26 mouse cellular contexts compared by ENCODE assay signal in the genomic region with DNA sequence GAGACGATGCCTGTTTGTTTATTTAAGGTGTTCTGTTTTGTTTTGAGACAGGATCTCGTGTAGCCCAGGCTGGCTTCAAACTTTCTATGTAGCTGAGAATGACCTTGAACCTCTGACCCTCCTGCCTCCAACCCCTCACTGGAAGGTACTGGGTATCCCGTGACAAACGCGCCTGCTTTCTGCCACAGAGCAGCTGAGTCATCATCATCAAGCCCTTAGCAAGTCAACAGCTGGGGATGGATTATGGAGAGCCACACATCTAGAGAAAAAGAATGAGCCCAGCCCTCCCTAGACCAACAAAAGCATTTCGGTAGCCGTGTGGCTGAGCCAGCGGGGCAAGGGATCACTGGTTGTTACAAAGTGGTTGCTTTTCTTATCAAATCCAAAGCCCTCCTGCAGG.
"Had no signal": no experiment of that assay in that cellular context is flagged by ENCODE, and none has a peak within 500 bp of the region (broad histone marks: within the 10 kb centered on the region; RNA-seq: fewer than 3 reads in every experiment).

No protein-coding gene starts in this region.

- H3K36me3 ChIP-seq: heart, embryonic 13.5 days; heart, embryonic 15.5 days; intestine, embryonic 15.5 days; limb, embryonic 13.5 days; liver, embryonic 13.5 days; liver, embryonic 15.5 days had no signal

- H3K27me3 ChIP-seq: heart, embryonic 13.5 days; intestine, embryonic 15.5 days had no signal

- H3K4me3 ChIP-seq: gastrocnemius, adult 2 months; heart, adult 2 months; heart, embryonic 13.5 days; heart, embryonic 15.5 days; intestine, embryonic 15.5 days; left cerebral cortex, adult 2 months; limb, embryonic 13.5 days; liver, embryonic 13.5 days; liver, embryonic 15.5 days had no signal

- H3K4me2 ChIP-seq: heart, embryonic 11.5 days; heart, embryonic 13.5 days; heart, embryonic 15.5 days; hindbrain, embryonic 14.5 days; intestine, embryonic 15.5 days; limb, embryonic 13.5 days; liver, embryonic 11.5 days; liver, embryonic 13.5 days; liver, embryonic 15.5 days had no signal

- H3K9me3 ChIP-seq: heart, embryonic 13.5 days; heart, embryonic 15.5 days; intestine, embryonic 15.5 days; limb, embryonic 13.5 days; liver, embryonic 13.5 days; liver, embryonic 15.5 days had no signal

- DNase-seq: gastrocnemius, adult 2 months; gastrocnemius, postnatal 10 days; gastrocnemius, postnatal 36 days; heart, adult 2 months; heart, postnatal 14 days; heart, postnatal 36 days; kidney, adult 18-20 months; kidney, adult 8-10 months; kidney, postnatal 14 days; kidney, postnatal 36 days; liver; liver, embryonic 13.5 days; liver, postnatal 0 days had no signal

- H3K4me1 ChIP-seq: heart, embryonic 13.5 days; intestine, embryonic 15.5 days had no signal

- H3K27ac ChIP-seq: gastrocnemius, adult 2 months; heart, adult 2 months; heart, embryonic 13.5 days; heart, embryonic 15.5 days; hindbrain, embryonic 14.5 days; intestine, embryonic 15.5 days; kidney, postnatal 0 days; left cerebral cortex, adult 2 months; limb, embryonic 13.5 days; liver, embryonic 13.5 days; liver, embryonic 15.5 days had no signal

- ATAC-seq: hindbrain, embryonic 16.5 days; inflammation-experienced regulatory T-cells, adult 6 months; intestine, embryonic 15.5 days; intestine, postnatal 0 days; liver, postnatal 0 days had no signal

- H3K9ac ChIP-seq: heart, embryonic 13.5 days; heart, embryonic 15.5 days; hindbrain, embryonic 14.5 days; intestine, embryonic 15.5 days; limb, embryonic 13.5 days; liver, embryonic 13.5 days; liver, embryonic 15.5 days; liver, postnatal 0 days had no signal
